Mouse (Mus musculus) limb, embryonic 15.5 days (tissue): ENCODE results near the gene Rwdd4a. TPM values are rescaled to one million over a fixed set of nuclear protein-coding genes. Genes with fewer than 3 reads are reported as not detected.

ENCODE experiments used
- ATAC-seq: fragments of 200-750 bp; cut with Nextera tagmentation; 2 replicates; pipeline ENCODE4 v1.8.0; 2017; ENCODE audit warnings: low read depth, moderate TSS enrichment; ENCODE audit not compliant: insufficient number of reproducible peaks, low FRiP score, low TSS enrichment
- H3K27ac ChIP-seq: fragments of 300-500 bp; sonication (generic); 2 replicates; pipeline ENCODE4 v1.5.1; 2015; ENCODE audit warnings: moderate library complexity, mild to moderate bottlenecking, inconsistent platforms
- H3K27me3 ChIP-seq: fragments of 300-500 bp; sonication (generic); 2 replicates; pipeline ENCODE4 v1.6.1; 2015; ENCODE audit warnings: inconsistent platforms
- H3K36me3 ChIP-seq: fragments of 300-500 bp; sonication (generic); 2 replicates; pipeline ENCODE4 v1.6.1; 2015; ENCODE audit warnings: inconsistent platforms
- H3K4me1 ChIP-seq: fragments of 300-500 bp; sonication (generic); 2 replicates; pipeline ENCODE4 v1.6.1; 2015; ENCODE audit warnings: inconsistent platforms
- H3K4me2 ChIP-seq: fragments of 300-500 bp; sonication (generic); 2 replicates; pipeline ENCODE4 v1.6.1; 2015; ENCODE audit warnings: mild to moderate bottlenecking, inconsistent platforms
- H3K4me3 ChIP-seq: fragments of 300-500 bp; sonication (generic); 2 replicates; pipeline ENCODE4 v1.5.1; 2015; ENCODE audit warnings: mild to moderate bottlenecking, inconsistent platforms
- H3K9ac ChIP-seq: fragments of 300-500 bp; sonication (generic); 2 replicates; pipeline ENCODE4 v1.6.1; 2015; ENCODE audit warnings: inconsistent platforms
- H3K9me3 ChIP-seq: fragments of 300-500 bp; sonication (generic); 2 replicates; pipeline ENCODE4 v1.6.1; 2016; ENCODE audit warnings: inconsistent platforms
- WGBS: fragments of 180-500 bp; shearing (Covaris S2); methylation state at CpG from one replicate; pipeline ENCODE4 v1.1.7; 2015; 5-methylcytosine and 5-hydroxymethylcytosine counted together
- microRNA-seq: library from miRNA; unstranded; fragments of <30 nt; microRNA quantifications from one replicate; pipeline ENCODE4, GENCODE M21; 2016
- polyA plus RNA-seq: library from polyadenylated mRNA; unstranded; fragments of >200 nt; fragmentation: Nextera tagmentation; extraction: Ambion mirVana; gene quantifications from 2 replicates; pipeline ENCODE4 v1.2.1, GENCODE M21; 2015

The Rwdd4a gene
- polyA plus RNA-seq, 1 experiment from 2014 or later: 35.2 TPM

GRCm38 (mm10) chr8:47590400-47590799 lies 56.9 kb downstream of the Rwdd4a start:
- Histone ChIP-seq H3K36me3 (no peaks in the 10 kb centered on the region), H3K27me3 (no peaks in the 10 kb centered on the region), H3K4me2 (no peak overlapping the region), H3K4me1 (no peaks in the 10 kb centered on the region), H3K27ac (no peak overlapping the region), H3K4me3 (no peak overlapping the region), H3K9me3 (no peaks in the 10 kb centered on the region), H3K9ac (no peak overlapping the region)
- 84% methylated on average over 10 of the region's 10 CpGs for WGBS
- no peak for ATAC-seq

- WGBS: 54% methylated on average over 8 of the region's 8 CpGs
- H3K4me2 ChIP-seq: no peak overlapping the region
- no peaks in the 10 kb centered on the region for H3K27me3 ChIP-seq
- H3K4me1 ChIP-seq: no peaks in the 10 kb centered on the region
- no peak for ATAC-seq
- H3K9ac ChIP-seq: no peak overlapping the region
- H3K9me3 ChIP-seq: no peaks in the 10 kb centered on the region
- no peak overlapping the region for H3K4me3 ChIP-seq
- no peak overlapping the region for H3K27ac ChIP-seq
- no peaks in the 10 kb centered on the region for H3K36me3 ChIP-seq
Measured at GRCm38 (mm10) chr8:47600664-47601063, 67.2 kb downstream of the Rwdd4a start.

Small RNAs within 50 kb of the gene (microRNA-seq; reads per million reads assigned to microRNA genes)
- gene Gm27409: not detected

Other genes with a start within 250 kb of the Rwdd4a start
- 11.5 and 14.4 TPM in 2 replicates for gene Stox2, start 87.3 kb upstream of the Rwdd4a start, polyA plus RNA-seq
- gene Trappc11, start 194 bp upstream of the Rwdd4a start, polyA plus RNA-seq: 26.8 TPM in 2 replicates
- gene Ing2, start 141.9 kb downstream of the Rwdd4a start, polyA plus RNA-seq: 8.5 and 10.1 TPM in 2 replicates
- gene Cdkn2aip, start 180.3 kb downstream of the Rwdd4a start, polyA plus RNA-seq: 21.3 and 22.2 TPM in 2 replicates